Mouse (Mus musculus) heart, adult 18-20 months (tissue): ENCODE results near the gene Sspn. TPM values are rescaled to one million over a fixed set of nuclear protein-coding genes. Genes with fewer than 3 reads are reported as not detected.

Experiments
- DNase-seq, 2 experiments: peaks; one replicate each; pipeline ENCODE4 v3.0.0; 2021 to 2022; ENCODE audit warnings: mixed read lengths in 1 of 2
- long read RNA-seq, 2 experiments: library from polyadenylated mRNA; stranded (forward); transcript quantifications; one replicate each; pipeline ENCODE4 v2.0.0; 2021
- total RNA-seq, 2 experiments: library from RNA; stranded (reverse); gene quantifications; 2 replicates each; pipeline ENCODE4 v1.2.3; 2021

The Sspn gene
- total RNA-seq, result 100 to 1,000 TPM in 1 of 2 experiments, 10 to 100 TPM in 1; 99.7 to 102 TPM
- long read RNA-seq, experiment 1, full-length matches to known transcripts, result 35 of 49 reads
- long read RNA-seq, experiment 1, partial matches to known transcripts, result 0 of 49 reads
- long read RNA-seq, experiment 1, other reads (novel, unspliced or antisense), result 14 of 49 reads
- long read RNA-seq, experiment 2, full-length matches to known transcripts, result 13 of 22 reads
- long read RNA-seq, experiment 2, partial matches to known transcripts, result 0 of 22 reads
- long read RNA-seq, experiment 2, other reads (novel, unspliced or antisense), result 9 of 22 reads

DNA sequence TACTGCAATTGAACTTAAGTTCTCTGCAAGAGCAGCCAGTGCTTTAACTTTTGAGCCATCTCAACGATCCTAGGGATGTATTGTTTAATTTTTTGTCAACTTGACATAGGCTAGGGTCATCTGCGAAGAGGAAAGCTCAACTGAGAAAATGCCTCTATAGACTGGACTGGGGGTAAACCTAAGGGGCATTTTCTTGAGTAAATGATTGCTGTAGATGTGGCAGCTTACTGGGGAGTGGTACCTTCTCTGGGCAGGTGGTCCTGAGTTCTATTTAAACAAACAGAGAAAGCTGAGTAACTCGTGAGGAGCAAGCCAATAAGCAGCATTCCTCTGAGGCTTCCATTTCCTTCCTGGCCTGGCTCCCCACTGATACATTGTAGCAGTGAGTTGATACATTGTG is at the start of gene Sspn:
TSS of gene Sspn (plus strand) at position 301 of the 400 bp plus-strand sequence.
- DNase-seq, result no peak

DNA sequence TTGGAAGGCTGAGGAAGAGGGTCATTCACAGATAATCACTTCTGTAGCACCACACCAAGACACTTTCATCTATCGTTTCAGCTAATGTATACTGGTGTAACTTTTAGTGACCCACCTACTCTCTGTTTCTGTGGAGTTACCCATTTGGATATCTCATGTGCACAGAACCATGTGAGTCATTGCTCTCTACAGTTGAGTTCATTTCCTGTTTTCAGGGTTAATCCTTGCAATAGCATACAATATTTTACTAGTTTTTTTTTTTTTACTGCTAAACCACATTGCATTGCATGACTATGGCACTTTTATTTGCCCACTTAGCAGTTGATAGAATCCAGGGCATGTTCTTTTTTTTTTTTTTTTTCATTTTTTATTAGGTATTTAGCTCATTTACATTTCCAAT is 48.4 kb upstream of the Sspn start:
- DNase-seq, result no peak

DNA sequence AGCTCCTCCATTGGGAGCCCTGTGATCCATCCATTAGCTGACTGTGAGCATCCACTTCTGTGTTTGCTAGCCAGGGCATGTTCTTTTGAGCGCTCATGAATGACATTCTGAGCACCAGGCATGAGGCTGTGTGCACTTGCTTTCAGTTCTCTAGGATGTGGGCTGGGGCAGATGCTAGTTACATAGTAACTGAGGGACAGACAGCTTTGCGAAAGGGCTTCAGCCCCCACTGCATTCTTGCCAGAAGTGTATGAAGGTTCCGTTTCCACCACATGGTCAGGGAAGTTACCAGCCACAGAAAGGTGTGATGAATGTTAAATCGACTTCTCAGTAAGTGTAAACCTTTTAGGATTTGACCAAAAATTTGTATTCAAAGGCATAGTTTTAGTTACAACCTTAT is 47.8 kb upstream of the Sspn start:
- no peak for DNase-seq

DNA sequence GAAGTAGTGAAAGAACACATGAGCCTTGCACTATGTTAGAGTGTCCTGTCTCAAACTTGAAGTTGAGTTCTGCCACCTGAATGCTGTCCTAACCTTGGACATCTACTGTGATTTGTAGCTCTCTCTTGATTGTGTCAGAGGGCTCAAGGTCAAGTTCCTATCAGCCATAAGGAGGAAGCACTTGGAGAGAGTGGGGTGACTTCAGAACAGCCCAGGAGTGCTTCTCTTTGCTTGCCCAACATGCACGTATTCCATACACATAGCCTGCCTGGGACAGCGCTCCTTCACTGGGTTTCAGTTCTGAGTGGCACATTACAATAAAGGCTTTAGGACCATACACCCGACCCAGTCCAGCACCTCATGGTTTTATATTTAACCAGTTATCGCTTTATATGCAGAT is 46.4 kb upstream of the Sspn start:
- no peak for DNase-seq

DNA sequence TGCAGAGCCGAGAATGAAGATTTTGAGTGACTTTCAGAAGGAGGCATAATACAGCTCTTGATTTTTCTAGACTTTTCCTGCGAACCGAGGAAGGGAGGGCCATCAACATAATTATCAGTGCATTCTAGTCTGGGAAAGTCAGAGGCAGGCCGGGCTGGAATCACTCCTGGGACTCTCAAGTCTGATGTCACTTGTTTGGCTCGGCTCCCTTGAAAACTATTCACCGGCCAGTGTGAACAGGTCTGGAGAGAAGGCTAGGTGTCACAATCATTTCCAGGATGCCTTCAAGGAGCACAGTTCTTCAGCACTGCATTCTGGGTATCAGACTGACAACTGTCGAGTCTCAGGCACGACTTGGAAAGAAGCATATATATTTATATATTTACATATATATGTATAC is 45.2 kb upstream of the Sspn start:
- DNase-seq, result peak; percentile 78 to 82

DNA sequence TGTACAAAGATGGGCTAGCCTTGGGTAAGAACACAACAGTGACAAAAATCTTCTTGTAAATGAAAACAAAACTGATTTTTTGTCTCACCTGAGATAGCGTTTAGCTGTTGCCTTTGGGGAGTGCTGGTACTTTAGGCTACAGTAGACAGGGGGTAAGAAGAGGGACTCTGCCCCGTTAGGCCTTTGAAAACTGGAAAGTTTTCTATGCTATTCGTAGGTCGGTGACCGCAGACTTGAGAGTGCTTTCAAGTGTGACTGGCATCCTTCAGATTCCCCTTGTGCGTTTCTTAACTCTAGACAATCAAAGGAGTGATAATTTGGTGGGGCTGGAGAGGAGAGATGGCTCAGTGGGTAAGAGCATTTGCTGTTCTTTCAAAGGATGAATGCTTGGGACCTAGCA is 43.7 kb upstream of the Sspn start:
- DNase-seq, result no peak

DNA sequence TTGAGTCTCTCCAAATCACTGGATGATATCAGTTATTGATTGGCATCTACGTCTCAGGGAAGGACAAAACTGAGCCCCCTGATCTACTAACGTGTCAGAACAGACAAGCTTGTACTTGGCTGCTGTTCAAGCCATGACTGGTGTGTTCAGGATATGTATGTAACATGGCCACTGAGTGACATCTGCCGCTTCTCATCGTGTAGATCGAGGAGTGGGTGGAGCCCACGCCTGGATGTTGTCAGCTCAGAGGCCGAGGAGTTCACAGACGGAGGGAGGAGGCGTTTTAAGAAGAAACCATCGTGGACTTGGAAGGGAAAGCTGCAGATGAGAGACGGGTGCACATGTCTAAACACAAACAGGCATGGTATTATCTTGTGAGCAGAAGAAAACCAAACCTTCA is 39.5 kb upstream of the Sspn start:
- DNase-seq, result no peak

DNA sequence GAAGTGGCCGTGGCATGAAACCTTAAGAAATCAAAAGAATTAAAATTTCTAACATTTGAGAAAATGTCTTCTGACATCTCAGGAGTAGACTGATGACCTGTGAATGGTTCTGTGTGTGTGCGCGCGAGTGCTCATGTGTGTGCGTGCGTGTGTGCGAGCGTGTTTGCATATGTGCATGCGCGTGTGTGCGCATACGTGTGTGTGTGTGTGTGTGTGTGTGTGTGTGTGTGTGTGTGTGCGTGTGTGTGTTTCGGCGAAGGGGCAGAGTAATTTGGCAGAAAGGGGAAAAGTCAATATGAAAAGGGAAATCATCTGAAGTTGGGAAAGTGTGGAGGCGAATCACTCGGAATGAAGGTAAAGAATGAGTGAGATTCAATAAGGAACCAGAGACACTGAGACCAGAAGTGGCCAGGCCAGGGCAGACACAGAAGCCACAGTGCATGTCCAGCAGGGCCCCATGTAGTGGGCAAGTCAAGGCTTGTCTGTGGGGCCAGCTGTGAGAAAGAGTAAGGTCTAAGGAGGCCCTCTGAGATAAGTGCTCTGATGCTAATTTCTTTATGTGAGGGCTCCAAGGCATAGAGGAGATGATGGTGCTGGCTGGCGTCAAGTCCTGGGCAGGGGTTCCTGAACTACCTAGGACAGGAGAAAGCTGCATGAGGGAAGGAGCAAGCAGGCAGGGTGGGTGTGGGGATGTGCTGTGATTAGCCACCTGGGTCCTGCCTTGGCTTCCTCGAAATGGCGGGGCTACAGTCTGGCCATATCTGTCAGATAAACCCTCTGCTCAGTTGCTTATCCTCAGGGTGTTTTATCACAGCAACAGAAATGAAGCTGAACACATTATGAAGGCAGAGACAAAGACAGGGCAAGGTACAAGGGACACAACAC is 38.8 kb upstream of the Sspn start:
- no peak for DNase-seq

DNA sequence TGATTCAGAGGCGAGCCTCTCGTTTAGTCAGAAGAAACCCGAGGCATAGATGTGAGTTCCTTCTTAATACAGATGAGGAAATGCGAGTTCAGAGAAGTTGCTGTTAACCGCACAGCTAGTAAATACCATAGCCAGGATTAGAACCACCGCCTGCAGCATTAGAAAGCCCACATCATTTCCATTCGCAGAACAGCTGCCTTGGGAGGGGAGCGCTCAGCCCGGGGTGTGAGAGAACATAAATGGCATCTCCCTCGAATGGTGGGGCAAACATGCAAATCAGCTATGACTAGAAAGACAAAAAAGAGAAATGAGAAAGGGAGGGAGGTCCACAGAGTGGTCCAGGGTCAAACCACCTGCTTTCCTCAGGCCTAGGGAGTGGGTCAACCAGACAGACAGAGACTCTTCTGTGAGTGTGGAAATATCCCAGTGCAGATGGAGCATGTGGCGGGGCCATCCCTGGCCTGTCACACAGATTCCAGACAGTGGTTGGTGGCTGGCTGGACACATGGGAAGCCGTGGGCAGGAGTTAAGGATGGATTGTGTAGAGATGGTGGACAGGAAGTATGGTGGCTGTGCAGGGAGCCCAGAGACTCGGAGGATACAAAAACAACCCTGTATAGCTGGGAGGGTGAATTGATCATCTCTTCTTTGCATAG is 37.9 kb upstream of the Sspn start:
- peak in 1 of 2 experiments; percentile 14 for DNase-seq

DNA sequence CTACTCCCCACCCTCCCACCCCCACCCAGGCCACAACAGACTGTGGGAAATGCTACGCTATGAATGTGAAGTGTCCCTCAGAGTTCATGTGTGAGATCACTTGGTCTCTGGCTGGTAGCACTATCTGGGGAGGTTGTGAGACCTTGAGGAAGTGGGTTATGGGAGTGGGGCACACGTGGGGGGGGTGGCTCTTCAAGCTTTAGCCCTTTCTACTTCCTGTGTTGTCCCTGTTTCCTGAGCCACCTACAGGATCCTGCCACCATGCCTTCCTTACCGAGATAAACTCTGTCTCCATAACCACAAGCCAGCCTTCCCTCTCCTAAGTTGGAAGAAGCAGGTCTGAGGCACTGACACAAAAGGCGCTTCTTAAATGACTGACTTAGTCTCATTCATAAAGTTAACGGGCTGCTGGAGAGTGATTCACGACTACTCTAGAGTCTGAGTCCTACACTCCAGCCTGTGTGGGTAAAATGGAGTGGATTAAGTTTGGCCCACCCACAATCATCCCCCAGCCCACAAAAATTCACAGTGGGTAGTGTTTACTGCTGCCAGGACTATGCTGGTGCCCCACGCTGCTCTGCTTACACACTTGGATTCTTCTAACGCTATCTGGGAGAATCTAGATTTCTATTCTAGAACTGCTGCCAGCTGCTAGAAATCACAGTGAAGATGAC is 36.6 kb upstream of the Sspn start:
- no peak for DNase-seq

DNA sequence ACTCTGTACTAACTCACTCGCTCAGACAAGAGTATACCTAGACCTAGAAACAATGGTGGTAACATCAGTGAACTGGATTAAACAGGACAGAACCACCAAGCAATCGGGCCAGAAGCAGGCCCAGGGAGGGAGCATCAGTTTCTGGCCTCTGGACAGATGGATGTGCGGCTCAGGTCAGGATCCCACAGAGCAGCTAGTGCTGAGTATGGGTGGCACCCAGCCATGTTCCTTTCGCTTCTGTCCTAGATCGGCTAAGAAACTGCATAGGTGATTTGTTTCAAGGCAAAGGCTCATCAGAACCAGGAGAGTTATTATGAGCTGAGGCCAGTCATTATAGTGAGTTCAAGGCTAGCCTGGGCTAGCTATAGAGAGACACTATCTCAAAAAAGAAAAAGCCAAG is 27.3 kb upstream of the Sspn start:
- DNase-seq, result no peak

DNA sequence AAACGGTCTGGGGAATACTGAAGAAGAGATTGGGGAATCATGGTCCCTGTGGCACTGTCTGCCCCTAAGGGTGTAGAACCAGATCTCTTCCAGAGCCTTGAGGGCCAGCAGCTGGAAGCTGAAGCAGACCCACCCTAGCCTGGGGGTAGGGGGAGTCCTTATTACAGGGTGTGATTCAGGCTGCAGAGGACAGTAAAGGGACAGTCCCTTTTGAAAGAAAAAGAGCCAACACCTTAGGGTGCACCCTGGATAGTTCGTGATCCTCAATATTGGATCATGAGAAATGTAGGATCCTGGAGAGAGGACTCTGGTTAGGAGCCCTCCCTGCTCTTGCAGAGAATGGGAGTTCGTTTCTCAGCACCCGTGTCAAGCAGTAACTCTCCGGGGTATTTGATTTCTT is 26.8 kb upstream of the Sspn start:
- DNase-seq, result no peak

DNA sequence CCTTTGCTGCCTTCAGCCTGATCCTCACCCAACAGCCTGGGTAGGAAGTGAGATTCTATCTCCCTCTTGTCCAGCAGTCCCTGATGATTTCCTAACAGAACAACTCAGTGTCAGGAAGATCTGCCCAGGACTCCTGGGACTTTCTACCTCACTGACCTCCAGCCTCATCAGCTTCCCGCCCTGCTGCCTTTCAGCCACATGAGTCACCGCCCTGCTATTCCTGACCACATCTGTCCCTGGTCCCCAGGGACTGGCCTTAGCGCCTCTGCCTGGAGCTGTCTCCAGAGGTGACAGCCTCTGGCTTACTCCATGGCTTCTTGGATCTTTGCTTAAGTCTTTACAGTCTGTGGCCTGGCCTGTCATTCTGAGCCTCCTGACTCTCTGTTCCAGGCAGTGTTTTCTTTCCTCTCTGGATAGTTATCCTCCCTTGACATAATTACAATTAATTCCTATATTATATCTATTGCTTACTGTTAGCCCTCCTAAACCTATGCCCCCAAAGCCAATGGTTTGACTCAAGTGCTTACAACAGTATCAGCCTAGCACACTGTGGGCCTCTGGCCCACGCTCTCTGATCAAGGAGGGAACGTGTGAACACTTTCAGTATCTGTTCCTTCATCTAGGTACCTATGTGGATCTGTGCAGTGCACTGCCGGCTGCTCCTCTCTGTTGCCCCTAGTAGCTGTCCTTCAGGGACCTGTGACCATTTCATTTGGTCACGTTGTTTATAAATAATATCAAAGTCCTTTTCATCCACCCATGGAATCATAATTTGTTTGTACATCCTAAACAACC is 25.1 kb upstream of the Sspn start:
- no peak for DNase-seq

DNA sequence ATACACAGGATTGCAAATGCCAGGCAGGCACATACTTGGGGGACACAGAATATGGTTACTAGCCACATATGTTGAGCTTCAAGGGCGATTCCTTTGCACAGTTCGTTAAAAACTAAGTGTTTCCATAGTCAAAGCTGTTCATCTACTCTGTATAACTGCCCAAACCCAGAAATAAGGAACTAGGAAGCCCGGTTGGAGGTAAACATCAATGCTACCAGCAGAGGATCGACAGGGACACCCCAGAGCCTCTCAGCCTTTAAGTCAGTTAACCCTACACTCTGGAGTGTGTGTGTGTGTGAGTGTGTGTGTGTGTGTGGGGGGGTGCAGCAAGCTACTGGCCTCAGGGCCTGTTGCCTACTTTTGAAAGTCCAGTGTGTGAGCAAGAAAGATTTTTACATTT is 21.5 kb upstream of the Sspn start:
- no peak for DNase-seq

DNA sequence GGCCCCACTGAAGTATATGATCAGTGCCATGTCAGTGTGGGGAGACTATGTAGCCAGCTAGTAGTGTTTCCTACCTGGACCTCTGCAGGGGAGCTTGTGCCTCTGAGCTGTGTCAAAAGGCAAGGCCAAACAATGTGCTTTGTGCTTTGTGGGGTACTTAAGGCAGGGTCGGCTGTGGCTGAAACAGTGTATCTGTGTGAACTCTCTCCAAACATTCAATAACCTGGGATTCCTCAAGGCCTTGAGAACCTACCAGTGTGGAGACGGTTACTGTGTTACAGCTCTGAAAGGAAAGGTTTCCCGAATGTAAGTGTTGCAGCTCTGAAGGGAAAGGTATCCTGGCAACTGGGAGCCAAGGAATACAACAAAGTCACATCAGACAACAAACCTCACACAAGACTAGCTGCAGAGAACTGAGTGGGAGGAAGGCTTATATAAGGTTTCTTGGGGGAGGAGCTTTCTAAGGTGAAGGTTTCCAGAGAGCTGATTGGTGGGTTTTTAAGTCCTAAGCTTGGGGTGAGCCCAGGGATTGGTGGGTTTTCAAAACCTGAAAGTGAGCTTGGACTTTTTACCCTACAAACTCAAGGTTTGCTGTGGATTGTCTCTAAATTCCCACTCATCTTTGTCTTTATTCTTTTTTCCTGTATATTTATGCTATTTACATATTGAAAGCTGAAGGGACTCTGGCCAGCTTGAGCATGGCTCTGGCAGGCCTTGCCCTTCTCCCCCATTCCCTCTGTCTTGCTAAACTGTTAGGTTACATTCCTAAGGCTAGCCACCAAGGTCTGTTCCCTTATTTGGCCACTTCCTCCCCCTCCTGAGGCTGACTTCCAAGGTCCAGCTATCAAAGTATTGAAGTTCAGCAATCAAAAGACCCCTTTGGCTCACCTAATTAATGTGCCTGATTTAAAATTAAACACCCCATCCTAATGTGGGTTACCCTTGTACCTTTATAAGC is 20.7 kb upstream of the Sspn start:
- DNase-seq, result no peak

DNA sequence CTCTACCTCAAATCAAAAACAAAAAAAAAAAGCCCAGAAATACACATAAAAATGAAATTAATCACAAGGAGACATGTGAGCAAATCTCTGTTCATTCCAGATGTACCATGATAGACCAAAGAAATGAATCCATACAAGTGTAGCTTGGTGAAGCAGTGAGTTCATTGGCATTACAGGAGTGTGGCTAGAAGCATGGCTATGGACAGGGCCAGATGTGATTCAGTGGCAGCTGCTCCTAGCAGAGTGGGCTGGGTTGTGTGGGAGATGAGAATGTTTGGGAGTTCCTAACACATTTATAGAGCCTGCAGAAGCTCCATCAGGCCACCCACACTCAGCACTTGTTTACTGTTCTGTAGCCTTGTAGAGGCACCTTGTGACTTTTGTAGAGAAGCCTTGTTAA is 19.2 kb upstream of the Sspn start:
- DNase-seq, result no peak

DNA sequence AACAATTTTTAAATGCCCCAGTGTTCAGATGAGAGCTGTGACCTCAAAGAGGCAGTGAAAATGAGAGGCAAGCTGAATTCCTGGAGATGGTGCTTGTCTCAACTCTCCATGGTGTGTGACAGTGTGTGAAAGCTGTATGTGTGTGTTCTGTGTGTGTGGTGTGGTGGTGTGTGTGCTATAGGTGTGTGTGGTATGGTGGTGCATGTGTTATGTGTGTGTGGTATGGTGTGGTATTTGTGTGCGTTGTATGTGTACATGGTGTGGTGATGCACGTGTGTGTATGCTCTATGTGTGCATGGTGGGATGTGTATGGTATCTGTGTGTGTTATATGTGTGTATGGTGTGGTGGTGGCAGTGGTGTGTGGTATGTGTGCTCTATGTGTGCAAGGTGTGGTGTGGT is 16.0 kb upstream of the Sspn start:
- DNase-seq, result no peak

DNA sequence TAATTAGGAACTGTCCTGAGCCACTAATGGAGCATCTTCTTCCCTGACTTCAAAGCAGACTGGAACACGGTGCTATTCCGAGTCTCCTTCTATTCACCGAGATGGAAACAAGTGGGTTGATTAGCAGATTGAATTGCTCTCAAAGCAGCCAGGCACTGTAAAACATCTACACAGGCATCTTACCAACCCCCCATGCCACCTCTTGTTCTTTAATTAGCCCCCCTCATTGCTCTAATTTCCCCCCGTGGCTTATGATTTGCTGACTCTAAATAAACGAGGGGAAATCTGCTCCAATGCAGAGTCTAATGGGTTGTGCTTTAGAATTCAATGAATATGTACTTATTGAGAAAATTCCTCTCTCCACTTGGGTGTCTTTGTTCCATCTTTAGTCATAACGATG is 15.0 kb upstream of the Sspn start:
- no peak for DNase-seq

DNA sequence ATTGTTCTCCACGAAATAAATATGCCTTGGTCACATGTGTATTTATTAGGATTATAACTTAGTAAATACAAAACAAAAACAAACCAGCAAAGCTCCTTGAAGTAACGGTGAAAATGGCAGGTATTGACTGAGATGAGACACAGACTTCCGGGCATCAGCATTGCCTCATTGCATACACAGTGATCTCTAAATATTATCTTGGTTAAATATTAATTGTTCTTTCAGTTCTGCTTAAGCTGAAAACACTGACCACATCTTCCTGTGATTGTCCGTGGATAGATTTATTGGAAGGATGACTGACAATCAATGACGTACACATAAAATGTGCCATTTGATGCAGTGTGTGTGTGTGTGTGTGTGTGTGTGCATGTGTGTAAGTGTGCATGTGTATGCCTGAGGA is 13.2 kb upstream of the Sspn start:
- no peak for DNase-seq

DNA sequence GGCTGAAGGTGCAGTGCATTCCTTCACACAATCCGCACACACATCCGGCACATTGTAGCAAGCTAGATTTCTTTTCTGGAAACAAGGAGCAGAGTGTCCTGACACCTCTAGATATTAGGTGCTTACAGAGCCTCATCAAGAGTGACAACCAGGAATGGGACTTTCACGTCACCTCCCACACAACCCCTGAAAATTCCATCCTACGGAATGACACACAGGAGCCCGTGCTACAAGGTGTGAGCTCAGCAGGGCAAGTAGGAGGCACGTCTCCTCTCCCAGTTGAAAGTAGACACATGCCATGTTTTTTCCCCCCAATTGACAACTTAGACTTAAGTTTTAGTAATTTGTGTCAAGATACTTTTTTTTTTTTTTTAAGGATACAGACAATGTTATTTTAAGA is 7.8 kb upstream of the Sspn start:
- DNase-seq, result no peak
